Mouse (Mus musculus) hematopoietic stem cell, adult 5-6 weeks (primary cell): ENCODE measurements at regions not wholly inside any gene's neighbourhood (a gene's known extent, or its start where the extent isn't known, plus 50 kb on each side); places are given as distances from the start of the nearest gene placed in this dataset.
A peak's percentile ranks its signal among the peaks of the same experiment; 100 is the strongest.

Experiments used
- ATAC-seq, 2 experiments: fragments of 125-278 bp in 1 of 2; replicated peaks in 1 of 2; 2 replicates each; pipeline ENCODE4 v1.8.0; 2016 to 2017; ENCODE audit warnings: inconsistent platforms in 2 of 2, mild to moderate bottlenecking in 2 of 2, moderate number of reproducible peaks in 2 of 2, low read depth in 1 of 2, moderate TSS enrichment in 1 of 2; ENCODE audit not compliant: low FRiP score in 2 of 2, poor library complexity in 2 of 2, severe bottlenecking in 2 of 2, insufficient read depth in 1 of 2, low TSS enrichment in 1 of 2

GRCm38 (mm10) chr13:33721851-33722250 lies 60.6 kb downstream of the Serpinb6d start:
- no peak for ATAC-seq

GRCm38 (mm10) chr13:33762293-33763125 lies 80.7 kb downstream of the Serpinb6e start:
- peak in 1 of 2 experiments; percentile 45; a peak in 2 of 4 replicates for ATAC-seq

- ATAC-seq = no peak
Measured at GRCm38 (mm10) chr13:33763295-33763916, 79.8 kb downstream of the Serpinb6e start.
